ENCODE assay signal across 25 mouse cellular contexts in genomic region chr9:87872384-87872905, GRCm38 (mm10).
"Had no signal": no experiment of that assay in that cellular context is flagged by ENCODE, and none has a peak within 500 bp of the region (broad histone marks: within the 10 kb centered on the region; RNA-seq: fewer than 3 reads in every experiment).

No protein-coding gene starts in this region.

- H3K9me3 ChIP-seq: embryonic facial prominence, embryonic 10.5 days; embryonic facial prominence, embryonic 12.5 days; embryonic facial prominence, embryonic 13.5 days; embryonic facial prominence, embryonic 15.5 days; forebrain, embryonic 10.5 days; forebrain, embryonic 12.5 days; forebrain, embryonic 13.5 days; forebrain, embryonic 15.5 days; heart, embryonic 10.5 days had no signal

- H3K27ac ChIP-seq: embryonic facial prominence, embryonic 10.5 days; embryonic facial prominence, embryonic 12.5 days; embryonic facial prominence, embryonic 13.5 days; embryonic facial prominence, embryonic 15.5 days; forebrain, embryonic 10.5 days; forebrain, embryonic 12.5 days; forebrain, embryonic 13.5 days; forebrain, embryonic 15.5 days; gastrocnemius, adult 2 months; heart, adult 2 months; heart, embryonic 10.5 days had no signal

- H3K9ac ChIP-seq: embryonic facial prominence, embryonic 12.5 days; embryonic facial prominence, embryonic 13.5 days; embryonic facial prominence, embryonic 15.5 days; forebrain, embryonic 12.5 days; forebrain, embryonic 13.5 days; forebrain, embryonic 15.5 days; forebrain, postnatal 0 days had no signal

- H3K4me2 ChIP-seq: embryonic facial prominence, embryonic 12.5 days; embryonic facial prominence, embryonic 13.5 days; embryonic facial prominence, embryonic 15.5 days; forebrain, embryonic 12.5 days; forebrain, embryonic 13.5 days; forebrain, embryonic 15.5 days had no signal

- DNase-seq: cerebellum, adult 9-10 months; cerebellum, adult 9-11 months; cerebellum, postnatal 10 days; cerebellum, postnatal 25 days; cerebellum, postnatal 36 days; embryo, embryonic 11 days; forebrain, postnatal 0 days; gastrocnemius, adult 2 months; gastrocnemius, postnatal 10 days; gastrocnemius, postnatal 14 days; gastrocnemius, postnatal 25 days; gastrocnemius, postnatal 36 days; heart, adult 11 months; heart, adult 18-20 months; heart, adult 2 months had no signal

- H3K36me3 ChIP-seq: embryonic facial prominence, embryonic 10.5 days; embryonic facial prominence, embryonic 12.5 days; embryonic facial prominence, embryonic 13.5 days; embryonic facial prominence, embryonic 15.5 days; forebrain, embryonic 10.5 days; forebrain, embryonic 12.5 days; forebrain, embryonic 15.5 days; heart, embryonic 10.5 days had no signal

- H3K4me1 ChIP-seq: embryonic facial prominence, embryonic 10.5 days; embryonic facial prominence, embryonic 12.5 days; embryonic facial prominence, embryonic 13.5 days; embryonic facial prominence, embryonic 15.5 days; forebrain, embryonic 10.5 days; forebrain, embryonic 12.5 days; forebrain, embryonic 13.5 days; forebrain, embryonic 15.5 days; heart, embryonic 10.5 days had no signal

- H3K4me3 ChIP-seq: embryonic facial prominence, embryonic 10.5 days; embryonic facial prominence, embryonic 12.5 days; embryonic facial prominence, embryonic 13.5 days; embryonic facial prominence, embryonic 15.5 days; erythroblast, embryonic 14.5 days; forebrain, embryonic 10.5 days; forebrain, embryonic 12.5 days; forebrain, embryonic 13.5 days; forebrain, embryonic 15.5 days; gastrocnemius, adult 2 months; heart, adult 2 months; heart, embryonic 10.5 days had no signal

- H3K27me3 ChIP-seq: embryonic facial prominence, embryonic 12.5 days; embryonic facial prominence, embryonic 13.5 days; embryonic facial prominence, embryonic 15.5 days; forebrain, embryonic 12.5 days; forebrain, embryonic 13.5 days; forebrain, embryonic 15.5 days had no signal
